Mouse (Mus musculus) midbrain, embryonic 12.5 days (tissue): Measurements from ENCODE around the gene Hmcn2. TPM values are rescaled to one million over a fixed set of nuclear protein-coding genes. Genes with fewer than 3 reads are reported as not detected.

Experiments
- ATAC-seq: fragments of 200-750 bp; cut with Nextera tagmentation; 2 replicates; pipeline ENCODE4 v1.8.0; 2017; ENCODE audit warnings: low read depth, moderate TSS enrichment, moderate library complexity; ENCODE audit not compliant: low FRiP score
- H3K27ac ChIP-seq: fragments of 300-500 bp; sonication (generic); replicated peaks from 2 replicates; pipeline ENCODE4 v1.5.1; 2016; ENCODE audit warnings: mild to moderate bottlenecking
- H3K27me3 ChIP-seq: fragments of 300-500 bp; sonication (generic); 2 replicates; pipeline ENCODE4 v1.6.1; 2016; ENCODE audit warnings: mild to moderate bottlenecking
- H3K36me3 ChIP-seq: fragments of 300-500 bp; sonication (generic); 2 replicates; pipeline ENCODE4 v1.6.1; 2016
- H3K4me1 ChIP-seq: fragments of 300-500 bp; sonication (generic); 2 replicates; pipeline ENCODE4 v1.6.1; 2016
- H3K4me2 ChIP-seq: fragments of 300-500 bp; sonication (generic); replicated peaks from 2 replicates; pipeline ENCODE4 v1.6.1; 2016; ENCODE audit warnings: mild to moderate bottlenecking, moderate library complexity
- H3K4me3 ChIP-seq: fragments of 300-500 bp; sonication (generic); 2 replicates; pipeline ENCODE4 v1.5.1; 2016; ENCODE audit warnings: mild to moderate bottlenecking
- H3K9ac ChIP-seq: fragments of 300-500 bp; sonication (generic); replicated peaks from 2 replicates; pipeline ENCODE4 v1.6.1; 2016; ENCODE audit warnings: mild to moderate bottlenecking, moderate library complexity
- H3K9me3 ChIP-seq: fragments of 300-500 bp; sonication (generic); 2 replicates; pipeline ENCODE4 v1.6.1; 2016; ENCODE audit warnings: mild to moderate bottlenecking
- WGBS: fragments of 180-500 bp; shearing (Covaris S2); methylation state at CpG from one replicate; pipeline ENCODE4 v1.1.7; 2016; 5-methylcytosine and 5-hydroxymethylcytosine counted together
- polyA plus RNA-seq: library from polyadenylated mRNA; unstranded; fragments of >200 nt; fragmentation: Nextera tagmentation; extraction: Ambion mirVana; gene quantifications from 2 replicates; pipeline ENCODE4 v1.2.1, GENCODE M21; 2016

Gene Hmcn2
- polyA plus RNA-seq, 1 experiment from 2014 or later, result 0.09 TPM

GRCm38 (mm10) chr2:31420914-31421313 is 106.7 kb downstream of the Hmcn2 start:
- no peak for ATAC-seq
- Histone ChIP-seq H3K4me2 (no peak overlapping the region), H3K36me3 (no peaks in the 10 kb centered on the region), H3K27ac (no peak overlapping the region), H3K4me3 (no peak overlapping the region), H3K4me1 (no peaks in the 10 kb centered on the region), H3K9me3 (no peaks in the 10 kb centered on the region), H3K27me3 (peaks cover 14% of the 10 kb centered on the region), H3K9ac (no peak overlapping the region)
- WGBS, result 84% methylated on average over 6 of the region's 6 CpGs

- Histone ChIP-seq H3K27me3 (peaks cover 15% of the 10 kb centered on the region), H3K9ac (no peak overlapping the region), H3K36me3 (no peaks in the 10 kb centered on the region), H3K27ac (no peak overlapping the region), H3K4me3 (no peak overlapping the region), H3K4me1 (no peaks in the 10 kb centered on the region), H3K9me3 (no peaks in the 10 kb centered on the region), H3K4me2 (no peak overlapping the region)
- no peak for ATAC-seq
- 67% methylated on average over 6 of the region's 6 CpGs for WGBS
Observed at GRCm38 (mm10) chr2:31422576-31422975, 108.4 kb downstream of the Hmcn2 start.

- Histone ChIP-seq H3K9me3 (no peaks in the 10 kb centered on the region), H3K4me2 (no peak overlapping the region), H3K27me3 (peaks cover 11% of the 10 kb centered on the region; the same call in 1 of the 2 replicates), H3K27ac (no peak overlapping the region), H3K9ac (no peak overlapping the region), H3K4me3 (no peak overlapping the region), H3K36me3 (no peaks in the 10 kb centered on the region), H3K4me1 (no peaks in the 10 kb centered on the region)
- ATAC-seq, result no peak
- WGBS, result 85% methylated on average over 5 of the region's 5 CpGs
Observed at GRCm38 (mm10) chr2:31431477-31431876, 117.3 kb downstream of the Hmcn2 start.

GRCm38 (mm10) chr2:31434746-31435145 is 120.5 kb downstream of the Hmcn2 start:
- no peaks in the 10 kb centered on the region for H3K9me3 ChIP-seq
- no peak overlapping the region for H3K9ac ChIP-seq
- ATAC-seq, result no peak
- no peaks in the 10 kb centered on the region for H3K4me1 ChIP-seq
- WGBS, result 83% methylated on average over 10 of the region's 10 CpGs
- no peaks in the 10 kb centered on the region for H3K36me3 ChIP-seq
- H3K27ac ChIP-seq, result no peak overlapping the region
- H3K4me2 ChIP-seq, result no peak overlapping the region
- peaks cover 7% of the 10 kb centered on the region; the same call in 1 of the 2 replicates for H3K27me3 ChIP-seq
- H3K4me3 ChIP-seq, result no peak overlapping the region

- H3K36me3 ChIP-seq, result no peaks in the 10 kb centered on the region
- H3K4me3 ChIP-seq, result no peak overlapping the region
- H3K9me3 ChIP-seq, result no peaks in the 10 kb centered on the region
- peaks cover 7% of the 10 kb centered on the region; the same call in 1 of the 2 replicates for H3K27me3 ChIP-seq
- H3K27ac ChIP-seq, result no peak overlapping the region
- ATAC-seq, result no peak
- no peak overlapping the region for H3K4me2 ChIP-seq
- H3K9ac ChIP-seq, result no peak overlapping the region
- H3K4me1 ChIP-seq, result no peaks in the 10 kb centered on the region
- WGBS, result 42% methylated on average over 6 of the region's 6 CpGs
Observed at GRCm38 (mm10) chr2:31435567-31435966, 121.4 kb downstream of the Hmcn2 start.

GRCm38 (mm10) chr2:31437480-31438245 is 123.4 kb downstream of the Hmcn2 start:
- Histone ChIP-seq H3K27ac (no peak overlapping the region), H3K36me3 (no peaks in the 10 kb centered on the region), H3K4me3 (no peak overlapping the region), H3K4me2 (no peak overlapping the region), H3K4me1 (no peaks in the 10 kb centered on the region), H3K9me3 (no peaks in the 10 kb centered on the region), H3K27me3 (peaks cover 7% of the 10 kb centered on the region; the same call in 1 of the 2 replicates), H3K9ac (no peak overlapping the region)
- ATAC-seq, result no peak
- WGBS, result 67% methylated on average over 14 of the region's 14 CpGs

GRCm38 (mm10) chr2:31439576-31439975 is 125.4 kb downstream of the Hmcn2 start:
- no peak for ATAC-seq
- Histone ChIP-seq H3K9ac (no peak overlapping the region), H3K36me3 (no peaks in the 10 kb centered on the region), H3K9me3 (no peaks in the 10 kb centered on the region), H3K4me2 (no peak overlapping the region), H3K27ac (no peak overlapping the region), H3K4me1 (no peaks in the 10 kb centered on the region), H3K4me3 (no peak overlapping the region), H3K27me3 (peaks cover 4% of the 10 kb centered on the region)
- 86% methylated on average over 6 of the region's 6 CpGs for WGBS

GRCm38 (mm10) chr2:31442480-31443160 is 128.4 kb downstream of the Hmcn2 start:
- no peaks in the 10 kb centered on the region for H3K4me1 ChIP-seq
- H3K4me2 ChIP-seq, result no peak overlapping the region
- 67% methylated on average over 11 of the region's 11 CpGs for WGBS
- no peaks in the 10 kb centered on the region for H3K9me3 ChIP-seq
- no peak for ATAC-seq
- H3K27ac ChIP-seq, result no peak overlapping the region
- H3K27me3 ChIP-seq, result peaks cover 4% of the 10 kb centered on the region
- no peaks in the 10 kb centered on the region for H3K36me3 ChIP-seq
- H3K4me3 ChIP-seq, result no peak overlapping the region
- H3K9ac ChIP-seq, result no peak overlapping the region

GRCm38 (mm10) chr2:31446036-31446435 is 131.8 kb downstream of the Hmcn2 start:
- H3K36me3 ChIP-seq, result no peaks in the 10 kb centered on the region
- H3K4me2 ChIP-seq, result no peak overlapping the region
- no peak for ATAC-seq
- H3K9me3 ChIP-seq, result no peaks in the 10 kb centered on the region
- no peak overlapping the region for H3K4me3 ChIP-seq
- H3K9ac ChIP-seq, result no peak overlapping the region
- no peak overlapping the region for H3K27ac ChIP-seq
- 71% methylated on average over 4 of the region's 4 CpGs for WGBS
- H3K4me1 ChIP-seq, result peaks cover 26% of the 10 kb centered on the region
- H3K27me3 ChIP-seq, result peaks cover 4% of the 10 kb centered on the region

GRCm38 (mm10) chr2:31446456-31446855 is 132.2 kb downstream of the Hmcn2 start:
- Histone ChIP-seq H3K4me2 (no peak overlapping the region), H3K4me1 (peaks cover 26% of the 10 kb centered on the region), H3K27ac (no peak overlapping the region), H3K9ac (no peak overlapping the region), H3K36me3 (no peaks in the 10 kb centered on the region), H3K27me3 (peaks cover 4% of the 10 kb centered on the region), H3K4me3 (no peak overlapping the region), H3K9me3 (no peaks in the 10 kb centered on the region)
- no peak for ATAC-seq
- WGBS, result 41% methylated on average over 4 of the region's 4 CpGs

- Histone ChIP-seq H3K4me1 (peaks cover 26% of the 10 kb centered on the region), H3K27ac (no peak overlapping the region), H3K9me3 (no peaks in the 10 kb centered on the region), H3K4me3 (no peak overlapping the region), H3K4me2 (no peak overlapping the region), H3K36me3 (no peaks in the 10 kb centered on the region), H3K9ac (no peak overlapping the region), H3K27me3 (peaks cover 10% of the 10 kb centered on the region)
- ATAC-seq, result no peak
- WGBS, result 84% methylated on average over 2 of the region's 2 CpGs
Observed at GRCm38 (mm10) chr2:31447536-31447935, 133.3 kb downstream of the Hmcn2 start.

GRCm38 (mm10) chr2:31448756-31449440 is 134.7 kb downstream of the Hmcn2 start:
- H3K27ac ChIP-seq, result no peak overlapping the region; the same call in 1 of the 2 replicates

More at GRCm38 (mm10) chr2:31448756-31449440, 134.7 kb downstream of the Hmcn2 start:
- Histone ChIP-seq H3K4me3 (no peak overlapping the region), H3K4me2 (no peak overlapping the region), H3K9ac (no peak overlapping the region), H3K27me3 (peaks cover 23% of the 10 kb centered on the region), H3K36me3 (no peaks in the 10 kb centered on the region), H3K9me3 (no peaks in the 10 kb centered on the region), H3K4me1 (peaks cover 26% of the 10 kb centered on the region)
- ATAC-seq, result no peak
- WGBS, result 62% methylated on average over 3 of the region's 3 CpGs
